Mouse (Mus musculus) urinary bladder, postnatal 36 days (tissue): ENCODE results near the gene Psmb3.
"Not testable (repeated sequence)": the region's sequence is repeated elsewhere in the genome, so short reads cannot be mapped to it uniquely, and the experiment has no call there.

ENCODE experiments used
- DNase-seq, 2 experiments: peaks; one replicate each; pipeline ENCODE4 v3.0.0; 2022; ENCODE audit warnings: low spot score in 2 of 2, mixed read lengths in 1 of 2

Gene Psmb3

GRCm38 (mm10) chr11:97695712-97696401 lies 7.3 kb upstream of the Psmb3 start:
- no peak for DNase-seq

GRCm38 (mm10) chr11:97696669-97697068 lies 6.5 kb upstream of the Psmb3 start:
- no peak for DNase-seq

DNA sequence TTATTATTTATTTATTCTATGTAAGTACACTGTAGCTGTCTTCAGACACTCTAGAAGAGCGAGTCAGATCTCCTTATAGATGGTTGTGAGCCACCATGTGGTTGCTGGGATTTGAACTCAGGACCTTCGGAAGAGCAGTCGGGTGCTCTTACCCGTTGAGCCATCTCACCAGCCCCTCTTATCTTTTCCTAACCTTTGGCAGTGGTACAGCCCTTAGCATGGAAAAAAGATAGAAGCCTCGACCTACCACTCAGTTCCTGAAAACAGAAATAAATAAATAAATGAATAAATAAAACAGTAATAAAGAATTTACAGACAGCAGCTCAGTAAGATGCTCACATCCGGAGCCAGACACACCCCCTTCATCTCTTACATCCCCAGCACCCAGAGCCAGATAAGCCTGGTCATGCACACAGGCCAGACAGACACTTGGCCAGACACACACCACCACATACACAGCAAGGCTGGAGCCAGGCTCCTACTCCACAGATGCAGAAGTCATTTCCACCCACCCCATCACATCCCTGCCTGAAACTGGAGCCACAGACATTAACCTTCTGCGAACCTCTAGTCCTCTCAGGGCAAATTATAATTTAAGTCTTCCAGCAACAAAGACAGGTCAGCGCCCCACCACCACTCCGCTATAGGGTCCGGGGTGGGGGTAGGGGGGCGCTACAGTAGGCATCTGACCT lies 5.9 kb upstream of the Psmb3 start:
- DNase-seq = no peak

DNA sequence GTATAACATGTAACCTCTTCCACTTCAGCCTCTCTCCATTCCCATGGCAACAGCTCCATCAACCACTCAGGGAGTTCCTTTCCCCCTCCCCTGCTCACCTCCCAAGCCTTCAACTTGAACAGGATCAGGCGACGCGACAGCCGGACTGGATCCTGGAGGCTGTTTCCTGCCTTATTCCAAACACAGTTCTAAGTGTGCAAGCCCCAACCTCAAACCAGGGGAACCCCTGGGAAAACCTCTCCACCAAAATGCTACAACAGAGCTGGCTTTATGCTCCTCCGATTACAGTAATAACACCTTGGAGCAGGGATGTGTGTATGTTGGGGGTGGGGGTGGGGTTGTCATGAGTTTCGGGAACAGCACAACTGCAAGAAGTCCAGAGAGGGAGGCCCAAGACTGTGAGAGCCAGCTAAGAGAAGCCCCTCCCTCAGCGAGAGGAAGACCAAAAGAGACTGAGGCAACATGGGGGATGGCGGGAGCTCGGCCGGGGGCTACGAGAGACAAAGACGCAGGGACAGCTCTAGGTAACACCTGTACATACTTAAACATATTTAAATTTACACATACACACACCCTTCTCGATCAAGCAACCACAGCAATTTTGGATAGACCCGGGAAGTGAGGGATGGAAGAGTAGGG lies 5.2 kb upstream of the Psmb3 start:
- DNase-seq = no peak

- DNase-seq = peak; percentile 56 to 76
Measured at GRCm38 (mm10) chr11:97698741-97699611, 4.2 kb upstream of the Psmb3 start.

- DNase-seq = peak; percentile 76 to 87
Measured at GRCm38 (mm10) chr11:97699626-97700002, 3.6 kb upstream of the Psmb3 start.

DNA sequence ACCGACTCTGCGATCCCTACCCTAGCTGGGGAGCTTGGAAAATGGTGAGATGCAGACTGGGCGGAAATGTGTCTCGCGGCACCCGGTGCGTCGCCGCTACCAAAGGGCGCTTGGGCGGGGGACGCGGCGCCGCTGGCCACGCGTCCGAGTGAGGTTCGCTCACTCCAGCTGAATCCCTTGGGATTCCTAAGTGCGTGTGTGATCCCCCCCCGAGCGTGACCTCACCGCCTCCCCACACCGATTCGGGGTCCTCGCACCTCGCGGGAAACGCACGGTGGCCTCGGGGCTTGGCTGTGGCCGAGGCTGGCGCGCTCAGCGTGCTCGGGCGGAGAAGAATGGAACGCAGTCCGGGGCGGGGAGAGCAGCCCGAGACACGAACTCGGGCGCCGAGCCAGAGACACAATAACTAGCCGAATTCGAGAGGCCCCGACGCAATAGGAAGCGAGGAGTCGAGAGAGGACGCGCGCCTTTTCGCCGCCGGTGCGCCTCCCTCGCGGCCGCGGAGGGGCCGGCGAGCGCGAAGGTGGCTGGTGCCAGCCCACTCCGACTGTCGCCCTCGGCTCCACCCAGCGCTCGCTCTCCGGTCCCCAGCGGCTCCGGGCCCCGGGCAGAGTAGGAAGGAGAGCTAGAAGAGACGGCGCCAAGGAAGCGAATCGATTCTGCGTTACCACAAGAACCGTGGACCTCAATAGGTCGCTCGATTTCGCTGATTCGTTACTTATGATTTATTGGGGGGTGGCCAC lies 3.0 kb upstream of the Psmb3 start, which contains the start of gene Pcgf2:
Pcgf2 (minus strand) TSS at position 495 of the 743 bp plus-strand sequence.
- peak; percentile 79 to 83 for DNase-seq

DNA sequence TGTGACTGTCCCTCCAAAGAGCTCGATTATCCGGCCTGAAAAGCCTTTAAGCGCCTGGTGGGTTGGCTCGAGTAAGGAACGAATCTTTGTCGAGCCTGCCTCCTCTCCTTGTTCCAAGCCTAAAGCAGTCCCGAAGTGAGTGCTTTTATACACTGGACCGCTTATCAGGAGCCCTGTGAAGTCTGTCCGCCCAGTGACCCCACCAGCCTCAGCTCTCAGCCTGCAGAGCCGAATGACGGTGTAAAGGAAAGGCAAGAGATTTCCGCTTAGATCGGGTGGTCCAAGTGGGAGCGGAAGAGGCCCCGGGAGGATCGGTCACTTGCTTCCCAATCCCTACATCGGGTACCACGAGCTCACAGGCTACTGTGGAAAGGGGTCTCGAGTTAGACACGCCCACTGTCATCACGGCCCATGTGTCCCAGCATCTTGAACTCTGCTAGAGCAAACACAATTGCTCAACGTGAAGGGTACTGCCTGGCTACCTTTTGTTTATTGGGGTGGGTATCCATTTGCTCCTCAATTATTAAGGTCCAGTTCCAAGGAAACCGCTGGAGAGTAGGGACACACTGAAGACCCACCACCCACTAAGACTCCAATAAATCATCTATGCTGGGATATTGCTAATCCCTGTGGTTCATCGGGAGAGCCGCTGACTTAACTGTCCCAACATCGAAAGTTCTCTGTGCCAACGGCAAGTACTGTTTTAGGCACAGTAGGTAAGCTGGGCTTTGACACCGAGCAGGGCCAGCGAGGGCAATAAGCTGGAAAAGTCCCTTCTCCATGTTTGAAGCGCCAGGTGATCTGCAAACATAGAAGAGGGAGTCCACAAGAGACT lies 2.2 kb upstream of the Psmb3 start:
- DNase-seq = no peak

DNA sequence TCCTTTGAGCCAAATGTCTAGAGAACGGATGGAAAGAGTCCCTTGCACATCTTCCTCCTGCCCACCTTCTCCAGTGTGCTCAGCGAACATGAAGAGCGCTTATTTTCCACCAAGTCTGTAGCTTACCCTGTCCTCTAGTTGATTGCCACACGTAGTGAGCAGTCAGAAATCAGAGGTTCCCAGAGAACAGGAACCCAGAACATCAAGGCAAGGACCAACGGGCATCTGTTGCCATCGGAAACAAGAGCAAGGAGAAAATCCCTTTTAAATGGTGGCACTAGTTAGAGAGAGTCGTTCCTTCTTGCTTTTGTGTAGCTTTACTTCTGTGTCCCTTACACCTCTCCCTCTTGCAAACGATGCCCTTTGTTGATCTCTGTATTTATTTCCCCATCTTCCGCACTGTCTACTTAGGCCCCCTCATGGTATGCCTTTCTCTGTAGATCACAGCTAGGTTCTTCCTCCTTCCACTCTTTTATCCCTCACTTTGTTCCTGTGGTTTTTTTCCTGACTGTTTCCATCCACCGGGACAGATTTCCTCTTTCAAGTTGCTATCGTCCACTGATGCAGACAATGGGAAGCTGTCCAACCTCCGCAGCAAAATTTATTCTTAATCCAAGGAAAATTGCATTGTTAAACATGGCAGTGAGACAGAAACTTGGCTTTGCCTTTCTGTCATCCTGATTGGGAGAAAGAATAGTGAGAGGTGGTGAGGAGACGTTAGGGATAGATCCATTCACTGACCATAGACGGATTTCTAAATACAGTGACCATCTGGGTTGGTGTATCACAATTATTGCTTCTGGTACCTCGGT lies 1.4 kb upstream of the Psmb3 start:
- DNase-seq = no peak

DNA sequence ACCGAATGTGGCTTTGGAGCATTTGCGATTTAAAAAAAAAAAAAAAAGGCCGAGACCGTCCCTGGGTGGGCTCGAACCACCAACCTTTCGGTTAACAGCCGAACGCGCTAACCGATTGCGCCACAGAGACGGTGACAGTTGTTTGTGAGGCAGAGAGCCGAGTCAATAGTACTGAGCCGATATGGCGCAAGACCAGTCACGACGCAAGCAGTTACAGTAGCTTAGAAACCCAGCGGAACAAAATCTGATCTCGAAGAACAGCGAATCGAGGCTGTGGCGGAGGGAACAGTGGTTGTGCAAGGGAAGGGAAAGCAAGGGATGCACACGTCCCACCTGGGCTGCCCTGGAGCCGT lies 830 bp upstream of the Psmb3 start:
- peak; percentile 86 to 94 for DNase-seq

DNA sequence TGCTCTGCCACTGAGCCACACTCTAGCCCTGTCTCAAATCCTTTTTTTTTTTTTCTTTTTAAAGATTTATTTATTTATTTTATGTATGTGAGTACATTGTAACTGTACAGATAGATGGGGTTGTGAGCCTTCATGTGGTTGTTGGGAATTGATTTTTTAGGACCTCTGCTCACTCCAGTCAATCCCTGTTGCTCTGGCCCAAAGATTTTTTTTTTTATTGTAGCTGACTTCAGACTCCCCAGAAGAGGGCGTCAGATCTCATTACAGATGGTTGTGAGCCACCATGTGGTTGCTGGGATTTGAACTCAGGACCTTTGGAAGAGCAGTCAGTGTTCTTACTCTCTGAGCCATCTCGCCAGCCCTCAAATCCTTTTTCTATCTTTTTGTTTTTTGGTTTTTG lies 6.9 kb downstream of the Psmb3 start:
- DNase-seq = not testable (repeated sequence)

- no peak for DNase-seq
Measured at GRCm38 (mm10) chr11:97711200-97711900, 8.2 kb downstream of the Psmb3 start.

GRCm38 (mm10) chr11:97712286-97712685 lies 9.1 kb downstream of the Psmb3 start:
- no peak for DNase-seq

- no peak for DNase-seq
Measured at GRCm38 (mm10) chr11:97713896-97714295, 10.7 kb downstream of the Psmb3 start.

DNA sequence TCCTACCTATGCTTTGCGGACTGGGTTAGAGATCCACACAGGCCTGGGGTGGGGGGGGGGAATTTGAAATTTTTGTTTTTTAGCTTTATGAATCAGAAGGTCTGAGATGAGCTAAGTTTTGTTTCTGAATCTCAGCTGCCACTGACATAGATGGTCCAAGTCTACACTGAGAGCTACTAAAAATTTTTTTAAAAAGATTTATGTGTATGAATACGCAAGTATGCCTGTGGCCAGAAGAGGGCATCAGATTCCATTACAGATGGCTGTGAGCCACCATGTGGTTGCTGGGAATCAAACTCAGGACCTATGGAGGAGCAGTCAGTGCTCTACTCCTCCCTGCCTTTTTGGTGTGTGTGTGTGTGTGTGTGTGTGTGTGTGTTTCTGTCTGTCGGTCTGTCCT lies 11.2 kb downstream of the Psmb3 start:
- no peak for DNase-seq

DNA sequence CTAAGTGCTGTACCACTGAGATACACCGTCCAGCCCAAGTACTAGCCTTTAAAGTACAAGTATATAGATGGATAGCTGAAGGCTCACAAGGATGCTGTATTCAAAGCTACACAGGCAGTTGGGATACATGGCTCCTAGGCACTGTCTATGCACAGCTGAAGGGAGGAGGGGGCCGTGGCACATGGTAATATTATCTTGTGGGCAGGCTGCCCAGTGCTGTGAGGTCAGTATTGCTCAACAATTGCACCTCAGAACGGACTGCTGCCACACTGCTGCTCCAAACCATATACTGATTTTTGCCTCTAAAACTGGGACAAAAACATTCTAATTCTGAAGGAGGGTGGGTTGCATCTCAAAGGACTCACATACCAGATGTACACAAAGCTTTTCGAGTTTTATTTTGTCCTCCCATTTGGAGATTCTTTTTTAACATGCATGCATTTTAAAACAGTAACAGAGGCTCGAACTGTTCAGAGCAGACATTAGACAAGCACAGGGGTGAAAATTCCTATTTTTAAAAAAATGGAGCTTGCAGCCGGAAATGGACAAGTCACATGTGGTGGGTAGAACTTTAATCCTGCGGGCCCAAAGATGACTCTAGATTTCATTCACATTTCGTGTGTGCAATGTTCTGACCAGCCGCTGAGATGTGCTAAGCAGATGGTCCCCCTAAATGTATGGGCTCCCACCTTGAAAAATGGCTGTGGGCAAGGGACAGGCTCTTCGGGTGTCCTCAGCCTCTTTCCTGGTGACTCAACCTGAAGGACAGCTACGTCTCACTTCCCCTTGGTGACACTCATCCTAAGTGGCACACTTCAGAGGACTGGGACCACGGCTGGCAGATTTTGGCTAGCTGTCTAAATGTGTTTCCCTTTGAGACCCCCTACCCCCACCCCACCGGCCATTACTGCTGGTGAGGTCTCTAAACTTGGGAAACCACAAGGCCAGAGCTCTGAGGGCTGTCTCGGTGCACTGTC lies 11.9 kb downstream of the Psmb3 start:
- DNase-seq = peak in 1 of 2 experiments; percentile 50

DNA sequence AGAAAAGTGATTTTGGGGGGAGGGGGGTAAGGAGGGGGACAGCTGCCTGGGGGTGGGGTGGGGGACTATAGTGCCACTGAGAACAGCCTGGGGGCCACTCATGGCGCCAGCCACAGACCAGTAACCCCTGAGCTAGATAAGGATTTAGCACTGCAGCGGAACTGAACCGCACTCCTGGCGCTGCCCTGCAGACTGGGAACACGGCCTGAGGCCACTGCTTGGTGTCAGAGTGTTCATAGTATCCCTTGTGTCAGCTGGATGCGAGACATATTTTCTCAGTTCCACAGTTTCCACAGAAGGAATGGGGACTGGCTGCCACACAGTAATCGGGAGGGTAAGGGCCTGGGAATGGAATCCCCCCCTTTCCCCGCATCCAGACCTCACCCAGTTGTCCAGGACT lies 12.8 kb downstream of the Psmb3 start:
- DNase-seq = no peak
